Mouse (Mus musculus) left cerebral cortex, postnatal 25 days (tissue): ENCODE results near the gene Ltbr. TPM values are rescaled to one million over a fixed set of nuclear protein-coding genes. Genes with fewer than 3 reads are reported as not detected.

Source experiments
- DNase-seq, 2 experiments: peaks; one replicate each; pipeline ENCODE4 v3.0.0; 2022; ENCODE audit warnings: low spot score in 2 of 2, mixed read lengths in 1 of 2
- intact Hi-C: fragments of 180-260 bp; cut with DNase I; formaldehyde crosslinking; loops from one replicate; pipeline ENCODE4 v1.15.1; 2025
- total RNA-seq, 2 experiments: library from RNA; stranded (reverse); gene quantifications; 2 replicates each; pipeline ENCODE4 v1.2.3; 2021

Gene Ltbr
- 1 to 10 TPM; 8.1 to 9.9 TPM for total RNA-seq

- intact Hi-C loops: no loop called here
Measured at GRCm38 (mm10) chr6:125313546-125314230, at the start of gene Ltbr. TSS of gene Ltbr (minus strand) at chr6:125313885.

GRCm38 (mm10) chr6:125363021-125363420 is 49.3 kb upstream of the Ltbr start:
- intact Hi-C loops: loop anchor here (5.0 kb wide), 2 partner anchors 86 to 239 kb away; no protein-coding TSS in a partner anchor
- DNase-seq: no peak

More at GRCm38 (mm10) chr6:125313546-125314230, at the start of gene Ltbr:
- DNase-seq: peak; percentile 22 to 24

- peak; percentile 27 to 56 for DNase-seq
- intact Hi-C loops: loop anchor here (5.0 kb wide), 2 partner anchors 84 to 241 kb away; no protein-coding TSS in a partner anchor
Measured at GRCm38 (mm10) chr6:125361467-125362291, 48.0 kb upstream of the Ltbr start.

GRCm38 (mm10) chr6:125360846-125361245 is 47.2 kb upstream of the Ltbr start:
- DNase-seq: no peak
- intact Hi-C loops: loop anchor here (5.0 kb wide), 2 partner anchors 84 to 241 kb away; no protein-coding TSS in a partner anchor

- no peak for DNase-seq
- intact Hi-C loops: loop anchor here (5.0 kb wide), 2 partner anchors 83 to 242 kb away; no protein-coding TSS in a partner anchor
Measured at GRCm38 (mm10) chr6:125359999-125360398, 46.3 kb upstream of the Ltbr start.

- intact Hi-C loops: no loop called here
- DNase-seq: peak in 1 of 2 experiments; percentile 41
Measured at GRCm38 (mm10) chr6:125357334-125357733, 43.6 kb upstream of the Ltbr start.

GRCm38 (mm10) chr6:125356264-125356663 is 42.6 kb upstream of the Ltbr start:
- no peak for DNase-seq
- intact Hi-C loops: no loop called here

GRCm38 (mm10) chr6:125355197-125355741 is 41.6 kb upstream of the Ltbr start:
- DNase-seq: no peak
- intact Hi-C loops: no loop called here

- intact Hi-C loops: no loop called here
- DNase-seq: peak in 1 of 2 experiments; percentile 58
Measured at GRCm38 (mm10) chr6:125354352-125355151, 40.9 kb upstream of the Ltbr start.

GRCm38 (mm10) chr6:125353655-125354054 is 40.0 kb upstream of the Ltbr start:
- no peak for DNase-seq
- intact Hi-C loops: no loop called here

- intact Hi-C loops: no loop called here
Measured at GRCm38 (mm10) chr6:125353221-125353620, 39.5 kb upstream of the Ltbr start.

GRCm38 (mm10) chr6:125352811-125353210 is 39.1 kb upstream of the Ltbr start:
- no peak for DNase-seq
- intact Hi-C loops: no loop called here

More at GRCm38 (mm10) chr6:125353221-125353620, 39.5 kb upstream of the Ltbr start:
- no peak for DNase-seq

GRCm38 (mm10) chr6:125352046-125352384 is 38.3 kb upstream of the Ltbr start:
- intact Hi-C loops: no loop called here
- no peak for DNase-seq

GRCm38 (mm10) chr6:125351368-125352045 is 37.8 kb upstream of the Ltbr start:
- intact Hi-C loops: no loop called here
- no peak for DNase-seq

GRCm38 (mm10) chr6:125350995-125351324 is 37.3 kb upstream of the Ltbr start:
- intact Hi-C loops: no loop called here

GRCm38 (mm10) chr6:125350231-125350994 is 36.7 kb upstream of the Ltbr start:
- no peak for DNase-seq
- intact Hi-C loops: no loop called here

More at GRCm38 (mm10) chr6:125350995-125351324, 37.3 kb upstream of the Ltbr start:
- DNase-seq: no peak

GRCm38 (mm10) chr6:125349575-125350230 is 36.0 kb upstream of the Ltbr start:
- intact Hi-C loops: no loop called here
- DNase-seq: peak in 1 of 2 experiments; percentile 31
